Mouse (Mus musculus) intestine, postnatal 0 days (tissue): Measurements from ENCODE around the gene Mdh2. TPM values are rescaled to one million over a fixed set of nuclear protein-coding genes. Genes with fewer than 3 reads are reported as not detected.
A peak's percentile ranks its signal among the peaks of the same experiment; 100 is the strongest.

ENCODE experiments used
- ATAC-seq: fragments of 200-750 bp; cut with Nextera tagmentation; 2 replicates; pipeline ENCODE4 v1.8.0; 2017; ENCODE audit warnings: mild to moderate bottlenecking, moderate TSS enrichment, moderate library complexity
- H3K27ac ChIP-seq: fragments of 300-500 bp; sonication (generic); 2 replicates; pipeline ENCODE4 v1.5.1; 2014; ENCODE audit warnings: mild to moderate bottlenecking, low read depth, low read length, moderate library complexity
- H3K27me3 ChIP-seq: fragments of 300-500 bp; sonication (generic); replicated peaks from 2 replicates; pipeline ENCODE4 v1.6.1; 2014; ENCODE audit warnings: low read length, mixed read lengths; ENCODE audit not compliant: control insufficient read depth, insufficient read depth
- H3K36me3 ChIP-seq: fragments of 300-500 bp; sonication (generic); 2 replicates; pipeline ENCODE4 v1.6.1; 2014; ENCODE audit warnings: mild to moderate bottlenecking, moderate library complexity; ENCODE audit not compliant: control insufficient read depth, insufficient read depth
- H3K4me1 ChIP-seq: fragments of 300-500 bp; sonication (generic); replicated peaks from 2 replicates; pipeline ENCODE4 v1.6.1; 2014; ENCODE audit warnings: antibody characterized with exemption, low read length, mixed read lengths; ENCODE audit not compliant: control insufficient read depth, insufficient read depth
- H3K4me2 ChIP-seq: fragments of 300-500 bp; sonication (generic); replicated peaks from 2 replicates; pipeline ENCODE4 v1.6.1; 2014; ENCODE audit warnings: low read depth, mild to moderate bottlenecking, moderate library complexity
- H3K4me3 ChIP-seq: fragments of 300-500 bp; sonication (generic); 2 replicates; pipeline ENCODE4 v1.5.1; 2014; ENCODE audit warnings: low read depth, low read length
- H3K9ac ChIP-seq: fragments of 300-500 bp; sonication (generic); 2 replicates; pipeline ENCODE4 v1.6.1; 2014; ENCODE audit warnings: mild to moderate bottlenecking, low read depth, low read length
- H3K9me3 ChIP-seq: fragments of 300-500 bp; sonication (generic); 2 replicates; pipeline ENCODE4 v1.6.1; 2016; ENCODE audit warnings: mixed run types; ENCODE audit not compliant: control insufficient read depth
- CTCF ChIP-seq: sonication (generic); IDR thresholded peaks from 2 replicates; pipeline ENCODE4 v1.5.1; 2016; ENCODE audit warnings: low read depth, mild to moderate bottlenecking, control low read depth, antibody characterized with exemption, moderate library complexity
- WGBS: fragments of 180-500 bp; shearing (Covaris S2); extraction: QIAGEN DNeasy Blood & Tissue Kit; methylation state at CpG from one replicate; pipeline ENCODE4 v1.1.7; 2014; 5-methylcytosine and 5-hydroxymethylcytosine counted together
- polyA plus RNA-seq: library from polyadenylated mRNA; unstranded; fragments of >200 nt; fragmentation: Nextera tagmentation; extraction: Ambion mirVana; gene quantifications from 2 replicates; pipeline ENCODE4 v1.2.1, GENCODE M21; 2015

Gene Mdh2
- polyA plus RNA-seq, 1 experiment from 2014 or later: 872 TPM

DNA sequence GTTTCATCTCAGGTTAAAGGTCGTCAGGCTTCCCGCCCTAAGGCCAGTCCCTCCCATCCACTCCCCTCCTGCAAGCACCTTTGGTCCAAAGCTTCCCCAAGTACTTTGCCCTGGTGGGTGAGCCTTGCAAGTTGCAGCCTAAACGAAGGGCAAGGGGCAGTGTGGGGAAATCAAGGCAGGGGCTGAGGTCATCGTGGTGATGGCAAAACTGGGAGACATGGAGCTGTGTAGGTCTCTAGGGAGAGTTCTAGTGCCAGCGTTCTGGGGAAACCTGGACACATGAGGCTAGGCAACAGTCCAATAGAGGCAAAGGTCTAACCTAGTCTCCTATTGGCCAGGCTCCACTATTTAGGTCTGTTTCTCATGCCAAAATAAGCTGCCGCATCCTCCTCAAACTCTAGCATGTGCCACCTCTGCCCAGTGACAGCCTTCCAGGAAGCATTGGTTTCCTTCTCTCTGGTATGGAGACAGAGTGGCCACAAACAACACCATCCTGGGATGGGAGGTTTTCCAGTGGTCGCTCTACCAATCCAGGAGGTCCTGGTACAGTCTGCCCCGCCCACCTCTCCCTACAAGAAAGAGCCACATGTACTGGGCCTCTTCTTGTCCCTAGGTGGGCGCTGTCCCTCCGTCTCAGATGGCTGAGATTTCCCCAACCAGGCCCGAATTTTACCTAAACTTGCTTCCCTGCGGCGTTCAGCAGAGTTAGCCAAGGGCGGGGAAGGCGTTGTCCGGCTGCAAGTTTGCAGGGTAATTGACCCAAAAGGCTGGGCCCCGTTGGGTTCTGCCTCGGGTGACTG lies 35.1 kb upstream of the Mdh2 start:
- peaks cover 9% of the 10 kb centered on the region for H3K4me1 ChIP-seq
- H3K27me3 ChIP-seq: no peaks in the 10 kb centered on the region
- ATAC-seq: peak; percentile 7; the same call in 1 of the 2 replicates
- no peak for TF ChIP-seq CTCF
- peak overlapping the region; percentile 95 for H3K4me2 ChIP-seq
- H3K4me3 ChIP-seq: peak overlapping the region; percentile 87
- WGBS: 18% methylated on average over 18 of the region's 18 CpGs
- H3K9ac ChIP-seq: peak overlapping the region; percentile 83
- peaks cover 12% of the 10 kb centered on the region; the same call in 1 of the 2 replicates for H3K36me3 ChIP-seq
- peak overlapping the region; percentile 80 for H3K27ac ChIP-seq
- no peaks in the 10 kb centered on the region; the same call in 1 of the 2 replicates for H3K9me3 ChIP-seq

DNA sequence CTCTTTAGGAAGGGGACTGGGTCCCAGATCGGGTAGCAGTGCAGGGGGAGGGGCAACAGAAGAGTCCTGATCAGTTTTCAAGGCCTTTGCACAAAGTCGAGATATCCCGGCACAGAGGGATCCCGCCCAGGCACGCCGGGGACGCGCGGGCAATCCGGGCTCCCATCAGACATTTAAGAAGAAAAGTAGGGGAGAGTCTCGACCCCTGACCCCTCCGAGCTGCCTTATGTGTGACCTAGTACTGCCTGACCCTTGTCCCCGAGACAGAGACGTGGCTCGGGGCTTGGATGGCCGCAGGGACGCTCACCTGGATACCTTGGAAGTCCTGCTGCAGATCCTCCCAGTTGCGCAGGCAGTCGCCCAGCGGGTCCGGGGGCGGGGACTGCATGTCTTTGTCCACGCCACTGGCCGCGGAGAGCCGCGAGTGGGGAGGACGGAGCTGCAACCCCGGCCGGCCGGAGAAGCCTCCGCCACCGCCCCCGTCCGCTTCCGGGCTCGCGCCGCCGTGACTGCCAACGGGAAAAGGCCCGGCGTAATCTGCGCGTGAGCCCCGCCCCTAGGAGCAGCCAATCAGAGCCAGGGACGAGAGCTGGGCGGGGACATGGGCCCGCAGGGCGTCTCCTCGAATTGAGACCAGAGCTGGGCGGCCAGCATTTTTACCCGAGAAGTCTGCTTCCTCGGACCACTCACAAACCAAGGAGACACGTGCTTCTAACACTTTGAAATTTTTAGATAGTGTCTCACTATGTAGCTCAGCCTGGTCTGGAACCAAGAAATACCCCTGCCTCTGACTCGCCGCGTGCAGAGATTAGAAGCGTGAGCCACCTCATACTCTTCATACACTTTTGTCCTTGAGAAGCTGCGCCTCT lies 34.3 kb upstream of the Mdh2 start, which contains the start of gene Tmem120a:
Gene Tmem120a, minus strand, starts transcription at position 708 of the 869 bp plus-strand sequence.
- Histone ChIP-seq H3K27ac (peak within 1 kb of the TSS; percentile 80), H3K4me3 (peak within 1 kb of the TSS; percentile 87), H3K9me3 (no peaks in the 10 kb centered on the region; the same call in 1 of the 2 replicates), H3K4me1 (peaks cover 9% of the 10 kb centered on the region), H3K36me3 (peaks cover 12% of the 10 kb centered on the region; the same call in 1 of the 2 replicates), H3K4me2 (peak within 1 kb of the TSS; percentile 95), H3K27me3 (no peaks in the 10 kb centered on the region), H3K9ac (peak within 1 kb of the TSS; percentile 83)
- under 1% methylated on average over 60 of the region's 60 CpGs for WGBS
- TF ChIP-seq CTCF: peak; percentile 12; the same call in 1 of the 2 replicates
- peak; percentile 90 for ATAC-seq

DNA sequence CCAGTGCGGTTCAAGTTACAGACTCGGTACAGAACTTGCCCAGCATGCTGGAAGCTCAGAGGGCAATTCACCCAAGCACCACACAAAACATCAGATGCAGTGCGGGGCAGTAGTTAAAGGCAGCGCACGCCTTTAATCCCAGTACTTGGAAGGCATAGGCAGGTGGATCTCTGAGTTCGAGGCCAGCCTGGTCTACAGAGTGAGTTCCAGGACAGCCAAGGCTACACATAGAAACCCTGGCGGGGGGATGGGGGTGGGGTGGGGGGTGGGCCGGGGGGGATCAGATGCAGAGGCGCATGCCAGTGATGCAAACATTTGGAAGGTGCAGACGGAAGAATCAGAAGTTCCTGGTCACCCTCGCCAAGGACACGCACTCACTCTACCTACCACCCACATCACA lies 33.5 kb upstream of the Mdh2 start:
- Histone ChIP-seq H3K9ac (peak overlapping the region; percentile 83; the same call in 1 of the 2 replicates), H3K4me3 (peak overlapping the region; percentile 87), H3K4me1 (peaks cover 9% of the 10 kb centered on the region), H3K36me3 (peaks cover 12% of the 10 kb centered on the region; the same call in 1 of the 2 replicates), H3K9me3 (no peaks in the 10 kb centered on the region; the same call in 1 of the 2 replicates), H3K27me3 (no peaks in the 10 kb centered on the region), H3K4me2 (peak overlapping the region; percentile 95), H3K27ac (no peak overlapping the region)
- 17% methylated on average over 12 of the region's 12 CpGs for WGBS
- TF ChIP-seq CTCF: no peak
- no peak for ATAC-seq

DNA sequence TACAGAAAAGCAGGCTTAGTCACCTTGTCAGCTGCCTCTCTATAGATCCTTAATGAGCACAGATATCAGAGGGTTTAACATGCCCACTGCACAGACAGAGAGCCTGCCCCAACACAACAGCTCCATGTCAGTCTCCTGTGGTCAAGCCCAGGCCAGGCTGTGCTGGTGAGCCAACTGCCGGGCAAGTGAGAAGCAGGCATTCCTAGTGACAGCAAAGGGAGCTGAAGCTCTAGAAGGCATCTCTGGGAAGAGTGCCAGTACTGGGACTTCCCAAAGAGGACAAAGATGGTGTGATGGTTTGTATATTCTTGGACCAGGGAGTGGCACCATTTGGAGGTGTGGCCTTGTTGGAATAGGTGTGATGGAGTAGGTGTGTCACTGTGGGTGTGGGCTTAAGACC lies 27.2 kb upstream of the Mdh2 start:
- Histone ChIP-seq H3K9ac (no peak overlapping the region), H3K27ac (no peak overlapping the region), H3K4me3 (no peak overlapping the region), H3K9me3 (no peaks in the 10 kb centered on the region; the same call in 1 of the 2 replicates), H3K4me2 (no peak overlapping the region), H3K36me3 (no peaks in the 10 kb centered on the region), H3K4me1 (no peaks in the 10 kb centered on the region), H3K27me3 (no peaks in the 10 kb centered on the region)
- no peak for ATAC-seq
- WGBS: 80% methylated on average over 1 of the region's 1 CpGs
- TF ChIP-seq CTCF: no peak

DNA sequence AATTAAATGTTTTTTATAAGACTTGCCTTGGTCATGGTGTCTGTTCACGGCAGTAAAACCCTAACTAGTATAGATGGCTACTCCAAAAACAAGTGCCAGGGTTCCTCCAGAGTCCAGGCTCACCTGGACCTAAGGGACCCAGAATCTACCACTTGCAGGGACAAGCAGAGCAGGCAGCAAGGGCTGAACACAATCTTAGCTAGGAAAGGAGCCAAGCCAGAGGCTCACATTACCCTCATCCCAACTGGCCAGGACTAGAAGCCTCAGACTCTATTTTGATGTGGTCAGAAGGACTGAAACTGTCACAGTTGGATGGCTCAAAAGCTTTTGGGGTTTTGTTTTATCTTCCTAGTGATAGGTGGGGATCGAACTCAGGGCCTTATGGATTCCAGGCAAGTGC lies 26.7 kb upstream of the Mdh2 start:
- no peaks in the 10 kb centered on the region for H3K36me3 ChIP-seq
- H3K9ac ChIP-seq: no peak overlapping the region
- no peak overlapping the region for H3K4me3 ChIP-seq
- ATAC-seq: no peak
- no peak overlapping the region for H3K27ac ChIP-seq
- H3K4me2 ChIP-seq: no peak overlapping the region
- no peak for TF ChIP-seq CTCF
- H3K9me3 ChIP-seq: no peaks in the 10 kb centered on the region; the same call in 1 of the 2 replicates
- H3K4me1 ChIP-seq: no peaks in the 10 kb centered on the region
- WGBS: 78% methylated on average over 2 of the region's 2 CpGs
- H3K27me3 ChIP-seq: no peaks in the 10 kb centered on the region

DNA sequence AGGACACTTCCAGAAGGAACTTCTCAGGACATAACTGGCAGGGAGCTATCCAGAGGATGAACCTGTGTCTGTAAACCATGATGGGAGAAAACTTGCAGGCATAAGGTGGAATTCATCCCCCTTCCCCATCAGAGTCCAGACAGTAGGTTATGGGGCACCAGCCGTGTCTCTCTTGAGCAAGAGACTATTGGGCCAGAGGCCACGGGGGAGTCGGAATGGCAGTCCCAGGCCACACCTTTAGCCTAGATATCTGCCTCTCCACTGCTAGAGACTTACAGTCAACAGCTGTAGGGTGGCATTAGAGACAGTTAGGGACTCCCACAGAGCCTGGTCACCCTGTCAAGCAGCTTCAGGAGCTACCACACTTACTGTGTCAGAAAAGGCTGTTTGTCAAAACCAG lies 16.4 kb upstream of the Mdh2 start:
- no peak for ATAC-seq
- H3K36me3 ChIP-seq: no peaks in the 10 kb centered on the region
- H3K27ac ChIP-seq: no peak overlapping the region
- H3K9me3 ChIP-seq: no peaks in the 10 kb centered on the region
- H3K4me3 ChIP-seq: no peak overlapping the region
- H3K4me2 ChIP-seq: no peak overlapping the region
- no peaks in the 10 kb centered on the region for H3K27me3 ChIP-seq
- H3K9ac ChIP-seq: no peak overlapping the region
- 39% methylated on average over 3 of the region's 3 CpGs for WGBS
- no peak for TF ChIP-seq CTCF
- no peaks in the 10 kb centered on the region for H3K4me1 ChIP-seq
